Mouse (Mus musculus) heart, postnatal 14 days (tissue): Measurements from ENCODE around the gene Gm17606. TPM values are rescaled to one million over a fixed set of nuclear protein-coding genes. Genes with fewer than 3 reads are reported as not detected.

Source experiments
- microRNA-seq, 2 experiments: library from miRNA; unstranded; fragments of <30 nt; microRNA quantifications; one replicate each; pipeline ENCODE4 v1.2.0; 2021 to 2022
- total RNA-seq, 2 experiments: library from RNA; stranded (reverse); gene quantifications; 2 replicates each; pipeline ENCODE4 v1.2.3; 2021

Gm17606 gene
- total RNA-seq, 2 experiments from 2014 or later: not detected

Small RNA genes within 50 kb of the gene (microRNA-seq; reads per million reads assigned to microRNA genes)
- gene Mir686: 0 reads per million in 2 experiments
- gene Mir6948: 0.27 to 0.36 reads per million in 2 experiments

Other genes starting within 250 kb of the Gm17606 start
- 1 to 10 TPM; 6.2 to 6.5 TPM for gene Slc7a7, start 223.2 kb upstream of the Gm17606 start, total RNA-seq
- gene Mrpl52, start 214.0 kb upstream of the Gm17606 start, total RNA-seq: 100 to 1,000 TPM; 102 to 116 TPM
- gene Mmp14, start 209.3 kb upstream of the Gm17606 start, total RNA-seq: 10 to 100 TPM; 53.6 to 60.0 TPM
- 10 to 100 TPM; 63.2 to 65.6 TPM for gene Lrp10, start 176.8 kb upstream of the Gm17606 start, total RNA-seq
- not detected for gene Rem2, start 164.9 kb upstream of the Gm17606 start, total RNA-seq
- 10 to 100 TPM; 26.9 to 29.2 TPM for gene Prmt5, start 123.4 kb upstream of the Gm17606 start, total RNA-seq
- 1 to 10 TPM; 5.2 to 6.1 TPM for gene Haus4, start 86.3 kb upstream of the Gm17606 start, total RNA-seq
- 10 to 100 TPM; 10.2 to 10.7 TPM for gene Ajuba, start 63.4 kb upstream of the Gm17606 start, total RNA-seq
- 1 to 10 TPM; 5.0 to 6.0 TPM for gene 4931414P19Rik, start 35.0 kb upstream of the Gm17606 start, total RNA-seq
- gene Psmb5, start 22.9 kb upstream of the Gm17606 start, total RNA-seq: 100 to 1,000 TPM; 186 to 196 TPM
- 1 to 10 TPM in 1 of 2 experiments, not detected in 1; 1.1 TPM for gene Psmb11, start 19.5 kb upstream of the Gm17606 start, total RNA-seq
- gene Cdh24, start 412 bp downstream of the Gm17606 start, total RNA-seq: 1 to 10 TPM; 1.1 to 1.6 TPM
- gene 1700123O20Rik, start 45.3 kb downstream of the Gm17606 start, total RNA-seq: 10 to 100 TPM; 17.2 to 18.6 TPM
- gene Acin1, start 46.0 kb downstream of the Gm17606 start, total RNA-seq: 100 to 1,000 TPM; 105 to 106 TPM
- not detected for gene Gm29776, start 57.9 kb downstream of the Gm17606 start, total RNA-seq
- gene Cebpe, start 71.2 kb downstream of the Gm17606 start, total RNA-seq: not detected
- 1 to 10 TPM; 3.2 to 3.7 TPM for gene Slc7a8, start 141.0 kb downstream of the Gm17606 start, total RNA-seq
- gene Rnf212b, start 173.2 kb downstream of the Gm17606 start, total RNA-seq: not detected
- 1 to 10 TPM; 6.7 to 8.6 TPM for gene Homez, start 230.0 kb downstream of the Gm17606 start, total RNA-seq
- 1 to 10 TPM; 2.8 to 5.2 TPM for gene Ppp1r3e, start 236.6 kb downstream of the Gm17606 start, total RNA-seq
- 10 to 100 TPM; 35.1 to 39.2 TPM for gene Bcl2l2, start 242.4 kb downstream of the Gm17606 start, total RNA-seq
- 1 to 10 TPM; 4.1 to 8.1 TPM for gene Gm20521, start 242.5 kb downstream of the Gm17606 start, total RNA-seq